Mouse (Mus musculus): ENCODE measurements around the gene Rilp. TPM values are rescaled to one million over a fixed set of nuclear protein-coding genes. Genes with fewer than 3 reads are reported as not detected.

Rilp gene
- 0.64 TPM in 1 of 2 replicates, not detected in the other for total RNA-seq (2015)
- 0.24 TPM in 1 of 2 replicates, not detected in the other for total RNA-seq (2017)

DNA sequence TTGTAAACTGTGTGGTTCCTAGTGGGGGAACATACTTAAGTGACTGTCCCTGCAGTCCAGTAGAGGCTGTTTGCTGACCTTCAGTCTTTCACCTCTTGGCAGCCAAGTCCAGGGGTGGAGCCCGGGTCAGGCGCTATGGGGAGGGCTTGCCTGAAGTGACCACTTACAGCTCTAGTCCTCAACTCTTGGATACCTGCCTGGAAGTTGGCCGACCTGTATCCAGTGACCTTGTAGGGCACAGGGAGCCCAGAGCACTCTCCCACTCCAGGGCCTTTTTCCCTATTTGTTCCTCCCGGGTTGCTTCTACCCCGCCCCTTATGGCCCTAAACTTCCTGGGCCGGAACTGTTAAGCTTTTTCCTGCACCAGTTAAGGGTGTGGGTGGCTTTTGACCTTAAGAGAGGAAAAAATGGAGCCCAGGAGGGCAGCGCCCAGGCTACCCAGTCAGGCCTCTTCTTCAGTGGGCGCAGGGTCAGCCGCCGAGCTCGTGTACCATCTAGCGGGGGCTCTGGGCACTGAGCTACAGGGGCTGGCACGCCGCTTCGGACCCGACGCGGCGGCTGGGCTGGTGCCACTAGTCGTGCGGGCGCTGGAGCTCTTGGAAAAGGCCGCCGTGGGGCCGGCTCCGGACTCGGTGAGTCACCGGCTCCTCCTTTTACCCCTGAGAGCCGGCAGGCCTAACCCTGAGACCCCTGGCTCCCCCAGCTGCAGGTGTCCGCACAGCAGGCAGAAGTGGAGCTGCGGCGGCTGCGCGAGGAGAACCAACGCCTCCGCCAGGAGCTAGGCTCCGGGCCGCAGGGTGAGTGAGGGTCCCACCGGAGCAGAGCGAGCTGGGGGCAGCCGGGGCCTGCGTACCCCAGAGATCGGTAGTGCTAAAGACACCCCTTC is at the start of gene Rilp:
Rilp (plus strand) TSS at position 354 of the 886 bp plus-strand sequence.
- ATAC-seq (replicated peaks; ENCODE audit: poor library complexity): peak; percentile 47

DNA sequence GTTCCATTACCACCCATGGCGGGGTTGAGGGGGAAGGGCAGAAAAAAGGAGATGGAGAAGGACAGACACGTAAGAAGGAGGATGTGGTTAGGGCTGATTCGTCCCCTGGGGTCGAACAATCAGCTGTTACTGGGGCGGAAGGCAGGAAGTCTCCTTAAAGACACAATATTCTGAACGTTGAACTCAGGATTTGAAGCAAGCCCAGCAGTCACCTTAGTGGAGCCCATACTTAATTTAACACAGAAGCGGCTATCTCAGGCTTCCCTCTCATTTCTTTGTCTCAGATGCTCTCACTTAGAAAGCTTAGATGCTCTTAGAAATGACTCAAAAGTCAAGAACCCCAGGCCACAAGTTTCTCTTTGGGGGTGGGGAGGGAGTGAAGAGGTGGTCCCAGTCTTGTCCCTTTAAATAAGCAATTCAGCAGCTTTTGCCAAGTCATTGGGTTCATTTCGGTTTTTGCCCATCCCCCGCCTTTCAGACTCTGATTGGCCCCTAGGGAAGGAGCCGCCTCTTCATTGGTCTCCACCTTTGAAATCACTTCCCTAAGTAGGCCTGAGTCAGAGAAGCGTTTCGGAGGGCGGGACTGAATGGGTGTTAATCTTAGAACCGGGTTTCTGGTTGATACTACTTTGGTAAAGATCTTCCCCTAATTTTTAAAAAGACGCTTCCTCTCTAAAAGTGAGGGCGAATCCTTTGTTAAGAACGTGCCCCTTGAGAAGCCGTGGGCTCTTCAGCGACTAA is 49.6 kb upstream of the Rilp start:
- ATAC-seq (replicated peaks; ENCODE audit: poor library complexity): peak; percentile 51

DNA sequence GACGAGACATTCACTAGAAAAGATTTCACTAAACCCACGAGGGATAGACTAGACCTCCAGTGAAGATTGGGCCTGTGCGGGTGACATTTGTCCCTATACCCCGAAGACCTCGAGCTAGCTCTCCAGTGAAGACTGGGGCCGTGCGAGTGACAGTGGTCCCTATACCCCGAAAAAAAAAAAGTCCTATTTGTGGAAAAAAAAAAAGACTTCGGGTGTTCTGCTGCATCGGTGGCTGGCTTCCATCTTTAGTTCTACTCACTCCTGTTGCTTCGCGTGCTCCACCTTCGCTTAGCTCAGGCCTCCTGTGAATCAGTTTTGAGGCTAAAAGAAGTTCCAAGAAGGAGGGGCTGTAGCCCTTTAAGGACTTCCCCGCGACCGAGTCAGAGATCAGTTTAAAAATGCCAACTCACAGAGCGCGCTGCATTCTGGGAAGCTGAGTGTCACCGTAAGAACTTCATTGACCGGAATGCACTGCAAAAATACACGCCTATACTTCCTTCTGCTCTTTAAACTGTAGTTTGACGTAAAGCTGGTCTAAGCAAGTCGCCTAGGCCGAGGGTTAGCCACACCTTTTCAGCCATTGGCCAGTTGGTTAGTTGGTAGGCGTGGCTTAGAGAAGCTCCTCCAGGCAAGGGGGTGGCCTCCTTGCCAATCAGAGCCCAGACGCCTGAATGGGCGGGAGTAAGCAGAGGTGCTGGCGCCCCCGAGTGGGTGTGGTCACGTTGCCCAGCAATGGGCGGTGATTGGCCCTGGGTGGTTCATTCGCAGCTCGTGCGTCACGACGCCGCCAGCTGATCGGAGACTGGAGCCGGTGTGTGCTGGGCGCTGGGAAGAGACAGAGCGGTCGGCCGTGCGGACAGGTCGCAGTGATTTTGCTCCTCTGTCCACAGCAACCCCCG is 48.8 kb upstream of the Rilp start, which contains the start of gene Tlcd2:
Tlcd2 (plus strand) TSS at position 872 of the 899 bp plus-strand sequence.
- peak; percentile 75 for ATAC-seq (replicated peaks; ENCODE audit: poor library complexity)

DNA sequence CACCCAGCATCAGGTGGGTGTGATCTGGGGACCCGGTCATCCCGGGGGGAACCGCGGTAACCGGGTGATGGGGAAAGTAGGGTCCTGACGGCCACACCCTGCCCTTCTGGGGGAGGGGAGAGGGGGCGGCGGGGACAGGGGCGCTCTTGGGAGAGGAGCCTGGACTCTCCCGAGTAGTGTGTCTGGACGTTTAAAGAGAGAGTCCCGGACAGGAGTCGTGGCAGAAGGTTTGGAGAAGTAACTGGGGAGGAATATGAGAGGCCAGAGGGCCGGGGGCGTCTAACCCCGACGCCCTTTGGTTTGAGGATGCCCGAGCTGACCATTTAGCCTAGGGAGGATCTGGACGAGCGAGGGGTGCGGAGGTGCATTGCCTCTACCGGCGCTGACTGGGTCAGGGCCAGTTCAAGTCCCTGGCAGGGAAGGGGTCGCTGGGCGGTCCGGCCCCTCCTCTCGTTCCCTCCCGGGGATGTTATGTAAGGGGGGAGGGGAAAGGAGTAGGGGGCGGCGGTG is 48.1 kb upstream of the Rilp start:
- ATAC-seq (replicated peaks; ENCODE audit: poor library complexity): no peak

DNA sequence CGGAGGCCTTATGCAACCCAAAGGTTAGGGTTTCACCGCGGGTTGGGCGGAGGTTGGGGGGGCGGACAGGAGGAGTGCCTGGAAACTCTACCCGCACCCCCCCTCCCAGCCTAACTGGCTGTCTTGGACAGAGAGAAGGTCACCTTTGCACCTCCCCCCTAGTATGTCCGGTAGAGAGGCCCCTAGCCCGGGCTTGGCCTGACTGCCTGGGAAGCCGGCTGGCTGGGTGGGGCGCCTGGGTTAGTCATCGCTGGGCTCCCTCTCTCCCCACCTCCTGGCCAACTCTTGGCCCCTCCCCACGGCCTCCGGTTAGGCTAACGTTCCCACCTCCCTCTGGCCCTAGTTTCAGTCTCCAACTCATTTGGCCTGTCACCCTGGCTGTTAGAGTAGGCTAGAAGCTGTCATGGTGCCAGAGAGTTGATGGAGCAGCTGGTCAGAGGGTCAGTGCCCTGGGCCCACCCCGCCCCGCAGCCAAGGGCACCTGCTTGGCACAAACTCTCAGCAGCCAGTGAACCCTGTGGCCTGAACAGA is 47.6 kb upstream of the Rilp start:
- peak; percentile 21; the same call in 1 of the 2 replicates for ATAC-seq (replicated peaks; ENCODE audit: poor library complexity)

DNA sequence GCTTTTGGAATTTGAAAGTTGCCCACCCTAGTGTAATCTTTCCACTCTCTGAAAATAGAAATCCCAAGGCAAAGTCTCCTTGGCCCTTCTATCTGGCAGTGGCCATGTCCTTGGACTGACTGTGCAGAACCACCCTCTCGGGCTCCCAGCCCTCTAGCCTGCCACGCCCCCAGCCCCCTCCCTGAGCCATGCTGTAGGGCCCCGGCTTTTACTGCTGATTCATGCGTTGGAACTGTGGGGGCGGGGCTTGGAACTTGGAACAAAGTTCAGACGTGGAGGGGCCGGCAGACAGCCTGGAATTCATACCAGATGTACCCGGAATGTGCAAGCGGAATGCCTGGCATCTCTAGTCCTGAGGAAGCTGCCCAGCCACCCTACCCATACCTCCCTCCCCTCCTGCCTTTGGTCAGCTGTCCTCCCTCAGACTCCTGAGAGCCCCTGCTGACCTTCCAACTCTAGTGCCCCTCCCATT is 47.0 kb upstream of the Rilp start:
- ATAC-seq (replicated peaks; ENCODE audit: poor library complexity): 0 out of 2 replicates have a peak, but pooled peaks have one; percentile 7

DNA sequence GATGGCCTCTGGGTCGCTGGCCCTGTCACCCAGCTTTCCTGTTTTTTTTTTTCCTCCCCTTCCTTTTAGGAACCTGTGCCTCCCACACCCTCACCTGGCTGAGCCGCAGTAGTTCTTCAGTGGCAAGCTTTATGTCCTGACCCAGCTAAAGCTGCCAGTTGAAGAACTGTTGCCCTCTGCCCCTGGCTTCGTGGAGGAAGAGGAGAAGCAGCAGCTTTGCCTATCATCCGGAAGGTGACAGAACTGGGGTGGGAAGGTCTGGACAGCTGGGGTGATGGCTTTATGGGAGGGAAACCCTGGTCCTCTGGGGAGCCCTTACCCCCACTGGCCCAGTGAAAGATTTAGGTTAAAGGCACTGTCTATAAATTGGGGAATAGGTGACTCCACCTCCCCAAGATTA is 46.3 kb upstream of the Rilp start:
- ATAC-seq (replicated peaks; ENCODE audit: poor library complexity): no peak

DNA sequence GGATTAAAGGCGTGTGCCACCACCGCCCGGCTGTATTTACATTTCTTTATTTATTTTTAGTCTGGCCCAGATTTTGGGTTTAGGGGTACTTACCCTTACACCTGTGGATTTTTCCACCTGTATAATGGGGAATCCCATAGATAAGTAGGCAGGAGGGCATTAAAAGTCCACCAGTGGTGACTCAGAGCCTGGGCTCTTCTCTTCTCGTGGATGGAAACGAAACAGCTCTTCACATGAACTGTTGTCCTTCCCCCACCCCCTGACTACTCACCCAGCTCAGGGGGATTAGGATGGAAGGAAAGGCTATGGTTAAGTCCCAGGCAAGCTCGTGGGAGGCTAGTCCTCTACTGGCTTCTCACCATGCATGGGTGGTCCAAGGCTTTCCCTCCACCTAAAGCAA is 45.5 kb upstream of the Rilp start:
- ATAC-seq (replicated peaks; ENCODE audit: poor library complexity): no peak

DNA sequence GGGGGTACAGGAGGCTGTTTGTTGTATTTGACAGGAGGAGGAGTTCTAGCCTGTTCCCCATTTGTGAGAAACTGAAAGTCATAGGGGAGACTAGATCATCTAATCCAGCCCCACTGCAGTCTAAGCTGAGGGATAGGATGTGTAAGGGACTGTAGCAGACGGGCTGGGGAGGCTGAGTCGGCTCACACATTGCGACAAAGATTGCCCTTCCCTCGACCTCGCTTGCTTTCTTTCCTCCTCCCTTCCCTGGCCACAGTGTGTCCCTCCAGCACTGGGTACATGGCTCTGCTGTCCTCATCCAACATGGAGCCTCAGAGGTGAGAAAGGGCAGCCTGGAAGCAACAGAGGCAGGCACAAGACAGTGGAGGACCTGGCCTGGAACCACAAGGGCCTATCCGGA is 44.8 kb upstream of the Rilp start:
- no peak for ATAC-seq (replicated peaks; ENCODE audit: poor library complexity)

DNA sequence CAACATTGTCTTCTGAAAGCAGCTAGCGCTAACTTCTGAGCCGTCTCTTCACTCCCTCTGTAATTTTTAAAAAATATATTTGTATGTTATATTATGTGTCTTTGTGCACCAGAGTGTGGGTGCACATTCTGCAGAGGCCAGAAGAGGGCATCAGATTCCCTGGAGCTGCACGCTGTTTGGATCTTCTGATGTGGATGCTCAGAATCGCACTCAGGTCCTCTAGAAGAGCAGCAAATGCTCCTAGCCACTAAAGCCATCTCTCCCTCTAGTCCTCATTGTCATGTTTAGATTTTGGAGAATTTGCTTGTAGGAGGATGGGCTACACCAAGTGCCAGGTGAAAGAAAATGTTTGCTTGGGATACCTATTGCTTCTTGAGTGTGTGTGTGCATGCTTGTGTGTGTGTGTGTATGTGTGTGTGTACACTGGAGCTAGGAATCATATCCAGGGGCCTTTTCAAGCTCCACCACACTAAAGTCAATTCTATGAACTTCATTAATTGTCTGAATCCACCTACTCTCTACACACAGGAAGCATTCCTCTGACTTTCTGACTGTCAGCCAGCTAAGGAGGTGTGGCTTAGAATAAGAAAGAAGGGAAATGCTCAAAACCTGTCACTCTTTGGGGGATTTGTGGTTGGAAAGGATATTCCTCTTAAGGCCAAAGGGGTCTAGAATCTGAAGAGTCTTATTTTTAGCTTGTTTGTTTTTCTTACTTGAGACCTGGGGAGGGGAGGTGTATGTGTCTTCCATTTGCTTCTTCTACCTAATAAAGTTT is 43.0 kb upstream of the Rilp start:
- no peak for ATAC-seq (replicated peaks; ENCODE audit: poor library complexity)

DNA sequence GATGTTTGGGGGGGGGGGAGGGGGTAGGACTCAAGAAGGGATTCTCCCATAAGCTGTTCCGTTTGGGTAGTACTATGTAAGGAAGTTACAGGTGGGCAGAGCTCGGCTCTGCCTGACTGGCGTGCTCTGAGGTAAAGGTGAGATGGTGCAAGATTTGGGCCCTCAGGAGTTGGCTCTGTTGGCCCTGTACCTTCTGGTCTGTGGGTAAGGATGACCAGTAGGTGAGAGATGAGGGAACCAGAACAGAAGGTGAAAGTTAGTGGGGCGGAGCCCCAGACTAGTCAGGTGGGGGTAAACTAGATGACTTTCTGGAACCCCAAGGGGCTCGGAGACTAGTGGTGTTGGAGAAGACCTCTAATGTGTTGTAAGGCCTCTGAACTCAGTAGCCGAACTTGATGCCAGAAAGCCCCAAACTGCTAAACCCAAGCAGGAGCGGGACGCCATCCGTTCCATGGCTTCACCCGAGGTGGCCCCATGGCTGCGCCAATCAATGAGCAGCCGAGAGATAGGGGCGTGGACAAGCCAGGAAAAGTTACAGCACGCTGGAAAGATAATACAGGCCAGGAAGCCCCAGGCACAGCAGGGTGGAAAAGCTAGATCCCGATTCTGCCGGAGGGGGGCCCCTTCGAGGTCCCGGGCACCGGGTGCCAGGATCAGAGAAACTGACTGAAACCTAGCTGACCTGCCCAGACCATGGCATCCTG is 42.2 kb upstream of the Rilp start:
- ATAC-seq (replicated peaks; ENCODE audit: poor library complexity): peak; percentile 76

DNA sequence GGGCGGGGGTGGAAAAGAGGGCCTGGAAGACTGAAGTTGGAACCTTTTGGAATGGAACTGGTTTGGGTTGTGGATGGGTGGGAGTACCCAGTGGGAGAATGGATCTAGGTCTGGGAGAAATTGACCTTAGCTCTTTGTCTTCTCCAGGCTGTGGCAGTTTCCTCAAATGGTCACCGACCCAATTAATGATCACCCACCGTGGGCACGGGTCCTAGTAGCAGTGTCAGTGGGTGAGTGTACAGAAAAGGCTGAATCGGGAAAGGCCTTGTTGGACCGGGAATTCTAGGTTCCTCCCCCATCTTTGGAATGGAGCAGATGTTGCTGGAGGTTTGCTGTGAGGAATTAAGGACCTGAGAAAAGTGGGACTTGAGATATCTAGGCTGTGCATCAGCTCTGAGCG is 41.5 kb upstream of the Rilp start:
- no peak for ATAC-seq (replicated peaks; ENCODE audit: poor library complexity)

DNA sequence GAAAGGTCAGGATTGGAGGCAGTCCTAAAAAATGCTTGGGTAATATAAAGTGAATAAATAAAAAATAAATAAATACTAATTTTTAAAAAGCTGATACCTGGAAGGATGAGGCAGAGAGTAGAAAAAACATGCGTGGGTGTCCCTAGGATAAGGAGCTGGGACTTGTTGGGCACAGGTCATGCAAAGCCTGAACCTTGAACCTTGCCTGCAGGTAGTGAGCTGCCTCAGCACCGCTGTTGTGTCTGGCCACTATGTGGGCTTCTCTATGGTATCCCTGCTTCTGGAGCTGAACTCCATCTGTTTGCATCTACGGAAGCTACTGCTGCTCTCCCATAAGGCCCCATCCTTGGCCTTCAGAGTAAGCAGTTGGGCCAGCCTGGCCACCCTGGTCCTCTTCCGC is 40.6 kb upstream of the Rilp start:
- ATAC-seq (replicated peaks; ENCODE audit: poor library complexity): no peak

DNA sequence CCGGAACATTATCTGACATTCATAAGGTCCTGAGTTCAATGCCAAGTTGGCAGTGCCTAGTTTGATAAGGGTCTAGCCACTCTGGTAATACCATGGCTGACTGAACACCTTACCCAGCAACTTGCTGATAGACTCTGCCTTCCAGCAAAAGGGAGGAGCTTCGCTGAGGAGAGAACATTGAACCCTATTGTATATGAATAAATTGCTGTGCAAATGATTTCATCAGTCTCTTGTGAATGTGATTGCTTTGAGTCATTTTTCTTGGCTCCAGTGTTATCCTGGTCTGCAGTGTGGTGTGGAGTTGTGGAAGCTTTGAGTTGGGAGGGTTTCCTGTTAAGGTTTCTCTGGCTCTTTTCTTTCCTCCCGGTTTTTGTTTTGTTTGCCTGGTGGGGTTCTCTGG is 39.2 kb upstream of the Rilp start:
- ATAC-seq (replicated peaks; ENCODE audit: poor library complexity): peak; percentile 32; the same call in 1 of the 2 replicates

DNA sequence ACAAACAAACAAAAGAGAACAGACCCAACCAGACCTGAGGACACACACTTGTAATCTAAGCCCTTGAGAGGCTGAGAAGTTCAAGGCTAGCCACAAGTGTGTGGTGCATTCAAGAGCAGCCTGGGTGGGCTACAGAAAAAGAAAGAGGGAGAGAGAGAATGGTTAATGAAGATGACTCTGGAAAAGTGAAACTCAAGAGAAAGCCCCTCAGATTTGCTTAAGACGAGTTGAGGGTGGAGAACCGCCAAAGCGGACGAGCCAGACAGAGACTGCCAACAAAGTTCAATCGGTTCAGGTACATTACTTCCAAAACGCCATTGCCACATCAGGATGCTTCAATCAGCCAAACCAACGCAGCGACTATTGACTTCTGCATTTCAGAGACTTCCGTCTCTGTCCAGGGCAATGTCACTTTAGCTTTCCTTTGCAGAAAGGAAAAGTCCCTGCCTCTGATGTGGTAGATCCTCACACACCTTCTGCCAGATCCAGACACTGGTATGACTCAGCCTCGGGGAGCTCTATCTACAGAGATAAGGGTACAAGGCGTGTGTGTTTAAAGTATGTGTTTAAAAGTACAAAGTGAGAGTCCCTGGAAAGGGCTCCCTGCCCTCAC is 37.3 kb upstream of the Rilp start:
- ATAC-seq (replicated peaks; ENCODE audit: poor library complexity): peak; percentile 36; the same call in 1 of the 2 replicates

DNA sequence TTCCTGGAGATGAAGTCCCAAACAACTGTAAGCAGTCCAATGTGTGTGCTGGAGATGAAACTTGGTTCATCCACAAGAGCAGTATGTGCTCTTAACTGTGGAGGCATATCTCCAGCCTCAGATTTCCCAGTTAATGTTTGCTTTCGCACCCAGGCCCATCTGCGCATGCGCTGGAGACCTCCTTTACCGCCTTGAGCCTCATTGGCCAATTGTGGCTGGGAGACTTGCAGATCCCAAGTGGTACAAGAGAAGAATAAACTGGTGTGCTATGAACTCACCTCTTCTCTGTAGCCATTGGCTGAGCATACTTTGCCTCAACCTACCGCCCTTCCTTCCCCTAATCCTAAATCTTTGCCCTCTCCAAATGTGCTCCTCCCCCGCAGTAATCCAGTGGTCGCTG is 36.5 kb upstream of the Rilp start:
- ATAC-seq (replicated peaks; ENCODE audit: poor library complexity): no peak

DNA sequence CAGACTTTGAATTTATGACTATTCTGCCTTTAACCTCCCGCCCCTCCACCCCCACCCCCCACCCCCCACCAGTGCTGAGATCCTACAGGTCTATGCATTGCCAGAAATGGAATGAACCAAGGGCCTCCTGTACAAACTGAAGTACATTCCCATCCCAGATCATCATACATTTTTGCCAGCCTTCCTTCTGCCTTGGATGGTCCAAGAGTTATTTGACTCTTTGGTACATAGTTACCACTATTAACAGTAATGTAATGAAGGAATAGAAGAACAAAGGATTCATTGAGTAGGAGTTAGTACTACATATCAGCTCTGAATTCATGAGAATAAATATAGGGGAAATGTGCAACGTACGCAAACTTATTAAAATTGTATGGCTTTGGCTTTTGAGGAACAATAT is 23.7 kb upstream of the Rilp start:
- no peak for ATAC-seq (replicated peaks; ENCODE audit: poor library complexity)

DNA sequence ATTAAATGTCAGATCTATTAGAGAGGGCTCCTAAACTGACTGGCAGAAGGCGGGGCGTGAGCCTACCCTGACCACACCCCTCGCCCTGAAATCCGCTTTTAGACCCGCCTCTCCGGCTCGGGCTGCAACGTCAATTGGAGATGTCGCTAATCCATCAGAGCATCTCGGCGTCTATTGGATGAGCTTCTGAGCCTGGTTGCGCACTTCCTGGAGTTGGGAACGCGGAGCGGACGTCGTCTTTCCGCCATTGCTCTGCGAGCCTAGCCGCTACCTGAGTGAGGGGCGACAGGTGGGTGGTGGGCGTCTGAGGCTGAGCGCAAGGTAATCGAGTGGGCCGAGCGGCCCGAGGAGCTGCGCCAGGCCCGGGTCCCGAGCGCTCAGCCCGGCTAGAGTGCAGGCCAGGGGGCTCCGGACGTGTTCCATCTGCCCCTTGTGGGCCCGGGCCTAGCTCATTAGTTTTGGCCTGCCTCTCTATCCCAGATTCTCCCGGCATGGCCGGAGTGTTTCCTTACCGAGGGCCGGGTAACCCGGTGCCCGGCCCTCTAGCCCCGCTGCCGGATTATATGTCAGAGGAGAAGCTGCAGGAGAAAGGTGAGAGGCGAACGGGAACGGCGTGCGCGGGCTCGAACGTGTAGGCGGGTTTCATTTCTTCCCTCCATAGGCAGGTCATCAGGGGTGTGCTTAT is 23.2 kb upstream of the Rilp start, which contains the start of gene Prpf8:
Prpf8 (plus strand) TSS at position 216 of the 685 bp plus-strand sequence.
- peak; percentile 100 for ATAC-seq (replicated peaks; ENCODE audit: poor library complexity)
